Mouse (Mus musculus) right cerebral cortex, adult 18-20 months (tissue): ENCODE measurements around the gene Antxr2.

ENCODE experiments used
- DNase-seq: peaks from one replicate; pipeline ENCODE4 v3.0.0; 2022; ENCODE audit warnings: mixed read lengths

Gene Antxr2

DNA sequence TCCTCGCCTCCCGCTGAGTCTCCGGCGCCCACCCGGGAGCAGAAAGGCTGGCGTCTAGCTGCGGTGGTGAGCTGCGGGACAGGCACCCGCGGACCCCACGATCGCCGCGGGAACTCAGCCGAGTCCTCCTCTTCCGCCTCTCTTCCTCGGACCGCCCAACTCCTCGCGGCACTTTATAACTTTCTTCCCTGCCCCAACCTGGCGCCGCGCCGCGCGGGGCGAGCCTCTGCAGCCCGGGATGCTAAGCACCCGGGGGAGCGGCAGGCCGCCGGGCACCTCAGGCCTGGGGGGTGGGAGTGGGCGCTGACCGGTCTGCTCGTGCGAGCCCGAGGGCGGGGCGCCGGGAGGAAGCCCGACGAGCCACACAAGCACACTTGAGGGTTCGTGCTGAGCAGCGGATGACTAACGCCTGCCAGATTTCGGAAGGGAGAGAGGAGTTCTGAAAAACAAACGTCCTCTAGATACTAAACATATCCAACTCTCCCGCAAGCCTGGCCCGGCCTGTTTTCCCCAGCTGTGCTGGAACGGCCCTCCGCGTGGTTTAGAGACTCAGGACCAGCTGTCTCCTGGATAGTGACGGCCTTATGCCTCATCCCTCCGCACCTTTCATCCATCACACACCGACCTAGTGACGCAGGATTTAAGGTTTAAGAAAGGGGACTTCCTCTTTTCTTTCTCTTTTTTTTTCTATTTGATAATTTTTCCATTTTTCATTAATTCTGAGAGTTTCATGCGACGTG is at the start of gene Antxr2:
Gene Antxr2 (minus strand): TSS at position 142 of the 740 bp plus-strand sequence.
- peak; percentile 50 for DNase-seq

DNA sequence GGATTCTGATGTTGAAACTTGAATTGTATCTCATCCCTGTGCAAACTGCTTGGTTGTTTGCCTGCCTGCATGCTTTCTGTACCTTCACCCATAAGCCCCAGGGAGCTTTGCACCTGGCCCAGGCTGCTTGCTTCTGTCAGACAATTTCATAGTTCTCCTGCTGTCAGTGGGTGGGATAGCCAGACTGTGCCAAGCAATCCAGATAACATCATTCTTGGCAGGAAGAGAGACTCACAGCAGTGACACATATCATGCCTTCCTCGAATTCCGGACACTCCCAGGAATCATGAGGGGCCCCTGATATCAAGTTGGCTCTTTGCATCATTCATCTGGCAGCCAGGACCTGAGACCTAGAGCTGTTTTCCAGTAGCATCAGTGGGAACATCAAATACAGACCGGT is 45.8 kb upstream of the Antxr2 start:
- no peak for DNase-seq

DNA sequence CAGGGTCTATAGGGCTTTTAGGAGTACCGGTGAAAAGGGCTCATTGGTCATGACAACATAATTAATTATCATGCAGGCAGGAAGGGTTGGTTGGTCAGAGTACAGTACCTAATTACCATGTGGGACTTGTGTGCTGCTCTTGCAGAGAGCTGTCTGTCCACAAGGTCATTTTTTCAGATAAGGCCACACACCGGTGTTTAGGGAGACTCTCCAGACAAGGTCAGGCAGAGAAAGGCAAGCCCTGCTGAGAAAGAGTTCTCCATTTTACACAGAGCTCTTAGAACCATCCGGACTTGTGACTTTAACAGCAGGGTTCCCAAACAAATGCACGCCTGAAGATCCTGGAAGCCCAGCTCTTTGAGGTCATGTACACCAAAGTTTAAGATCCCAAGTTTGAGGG is 38.3 kb upstream of the Antxr2 start:
- no peak for DNase-seq

DNA sequence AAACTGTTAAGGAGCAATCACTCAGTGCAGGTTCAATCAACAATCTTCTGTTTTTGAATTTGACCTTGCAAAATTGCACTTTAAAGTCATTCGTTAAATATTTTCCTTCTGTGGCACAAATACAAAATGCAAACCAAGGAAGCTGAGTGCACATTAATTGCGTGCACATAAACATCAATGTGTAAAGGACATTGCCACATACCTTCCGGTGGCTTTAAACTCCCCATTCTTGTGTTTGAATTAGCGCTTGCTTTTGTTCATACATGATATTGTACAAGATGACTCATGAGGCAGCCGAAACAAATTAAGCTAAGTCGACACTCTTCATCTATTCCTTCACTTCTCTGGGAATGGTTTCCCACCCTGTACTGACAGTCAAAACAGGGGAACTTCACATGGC is 24.4 kb upstream of the Antxr2 start:
- no peak for DNase-seq

DNA sequence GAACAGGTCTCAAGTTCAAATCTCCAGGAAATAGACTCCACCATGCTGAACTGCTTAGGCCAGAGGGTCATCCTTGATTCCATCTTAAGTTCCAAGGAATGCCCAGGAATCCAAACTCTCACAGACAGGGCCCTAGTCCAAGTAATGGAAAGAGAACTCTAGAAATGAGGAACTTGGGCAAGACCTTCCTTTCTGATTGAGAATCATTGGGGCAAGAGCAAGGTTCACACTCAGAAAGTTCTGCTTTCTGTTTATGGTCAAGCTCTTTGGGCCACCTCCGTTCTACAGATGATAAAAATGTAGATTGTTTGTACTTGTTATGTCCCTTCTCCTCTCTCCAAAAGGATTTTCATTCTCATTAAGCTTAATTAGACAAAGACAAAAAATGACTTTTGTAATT is 24.0 kb upstream of the Antxr2 start:
- no peak for DNase-seq

DNA sequence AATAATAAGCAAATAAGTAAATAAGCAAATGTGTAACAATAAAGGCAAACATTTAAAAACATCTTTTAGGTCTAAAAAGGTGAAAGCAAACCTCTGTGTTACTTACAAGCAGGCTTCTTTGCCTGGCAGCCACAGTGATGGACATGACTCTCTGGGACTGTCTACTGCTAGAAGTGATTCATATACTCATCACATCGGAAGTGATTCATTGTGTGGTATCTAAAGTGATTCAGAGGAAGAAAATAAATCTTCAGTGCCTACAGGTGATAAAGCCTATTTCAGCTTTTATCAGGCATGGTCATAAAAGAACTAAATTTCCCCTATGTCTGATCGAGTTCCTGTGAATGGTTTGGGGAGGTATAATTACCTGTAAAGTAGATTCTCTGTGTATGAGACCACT is 4.1 kb upstream of the Antxr2 start:
- no peak for DNase-seq

DNA sequence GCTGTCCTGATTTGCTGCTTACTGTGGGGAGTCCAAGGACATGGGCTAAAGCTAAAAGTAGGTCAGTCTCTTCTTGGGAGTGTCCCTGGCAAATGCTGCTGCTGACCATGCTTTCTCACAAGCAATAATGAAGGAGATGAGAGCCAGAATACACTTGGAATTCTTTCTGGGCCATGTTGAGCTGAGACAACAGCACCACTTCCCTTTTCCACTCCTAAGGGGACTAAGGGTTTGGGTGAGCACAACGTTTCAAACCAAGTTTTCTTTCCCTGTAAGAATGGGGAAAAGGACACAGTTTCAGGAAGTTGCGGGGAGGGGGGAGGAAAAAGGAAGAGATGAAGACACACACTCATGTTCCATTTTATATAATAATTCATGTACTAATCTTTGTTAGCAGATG is 3.4 kb upstream of the Antxr2 start:
- DNase-seq, result no peak

DNA sequence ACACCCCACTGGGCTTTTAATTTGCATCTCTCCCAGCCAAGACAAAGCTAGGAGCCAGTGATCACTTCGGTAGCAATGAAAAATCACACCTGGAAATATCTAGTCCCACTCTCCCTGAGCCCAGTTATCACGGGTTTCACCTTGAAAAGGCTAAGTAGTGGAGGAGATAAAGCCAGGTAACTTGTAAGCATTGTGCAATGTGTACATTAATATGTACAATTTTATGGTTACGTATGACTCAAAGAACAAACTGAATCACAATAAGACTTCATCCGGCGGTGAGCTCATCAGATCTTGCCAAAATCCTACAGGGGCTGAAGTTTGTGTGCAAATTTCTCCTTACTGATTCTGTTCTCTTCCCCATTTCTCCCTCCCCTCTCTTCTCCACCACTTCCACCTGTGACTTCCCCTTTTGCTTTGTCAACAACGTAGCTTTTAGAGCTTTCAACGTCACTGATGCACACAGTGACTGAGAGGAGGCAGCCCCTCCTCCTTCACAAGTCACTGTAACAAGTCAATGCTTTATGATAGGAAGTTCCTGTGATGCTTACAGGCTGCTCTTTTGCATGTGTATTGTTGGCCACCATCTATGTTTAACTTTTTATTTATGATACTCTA is 2.1 kb upstream of the Antxr2 start:
- no peak for DNase-seq

DNA sequence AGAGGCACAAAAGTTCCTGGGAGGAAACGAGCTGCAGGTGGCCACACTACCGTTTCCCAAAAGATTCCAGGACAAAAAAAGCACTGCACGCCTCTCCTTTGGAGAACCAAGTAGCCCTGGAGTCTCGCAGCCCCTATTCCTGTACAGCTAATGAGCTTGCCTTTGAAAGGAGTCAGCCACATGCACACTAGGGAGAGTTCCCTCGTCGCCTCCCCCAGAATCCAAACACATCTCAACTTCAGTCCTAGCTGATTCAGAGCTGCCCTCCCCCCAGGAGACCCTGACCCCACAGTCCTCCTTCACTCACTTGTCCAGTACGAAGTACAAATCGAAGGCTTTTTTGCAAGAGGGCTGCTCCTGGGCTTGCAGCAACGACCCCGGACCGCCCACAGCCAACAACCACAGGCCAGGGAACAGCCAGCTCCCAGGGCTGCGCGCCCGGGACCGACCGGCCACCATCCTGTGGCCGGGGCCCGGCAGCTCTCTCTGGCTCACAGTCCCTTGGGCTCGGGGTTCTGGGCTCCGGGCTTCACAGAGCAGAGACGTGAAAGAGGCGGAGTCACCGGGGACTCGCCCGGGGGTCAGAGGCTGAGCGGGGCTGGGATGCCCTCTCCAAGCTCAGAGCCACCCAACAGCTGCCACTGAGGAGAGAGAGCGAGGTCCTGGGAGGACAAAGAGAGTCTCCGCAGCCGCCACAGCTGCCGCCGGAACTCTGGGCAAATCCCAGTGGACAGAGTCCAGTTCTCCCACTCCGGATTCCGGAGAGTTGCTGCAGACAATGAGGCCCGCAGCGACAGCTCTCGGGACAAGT is 547 bp downstream of the Antxr2 start:
- DNase-seq, result no peak

DNA sequence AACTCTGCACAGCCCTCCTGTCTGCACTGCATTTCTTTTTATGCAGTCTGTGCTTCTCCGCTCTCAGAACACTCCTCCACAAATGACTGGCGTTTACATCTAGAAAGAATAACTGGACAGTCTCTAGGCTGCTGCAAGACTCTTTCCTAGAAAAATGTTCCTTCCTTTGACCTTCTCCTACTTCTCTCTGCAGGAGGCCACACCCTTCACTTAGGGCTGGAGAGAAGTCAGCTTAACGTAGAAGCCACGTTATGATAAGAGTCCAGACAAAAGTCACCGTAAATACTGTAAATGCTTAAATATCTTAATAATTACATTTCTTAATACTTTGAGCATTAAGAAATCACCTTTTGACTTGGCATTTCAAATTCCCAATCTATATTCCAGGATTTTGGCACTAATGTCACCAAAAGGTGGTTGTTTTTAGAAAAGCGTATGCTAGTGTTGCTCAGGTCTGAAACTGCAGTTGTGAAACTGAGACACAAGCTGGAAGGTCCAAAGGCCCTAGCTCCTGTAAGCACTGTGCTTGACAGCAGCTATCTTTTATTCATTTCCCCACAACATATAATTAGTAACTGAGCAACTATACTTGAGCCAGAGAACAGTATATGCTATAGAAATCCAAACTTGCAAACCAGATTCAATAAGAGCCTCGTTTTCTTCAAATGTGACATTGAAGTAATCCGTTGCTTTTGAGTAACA is 3.0 kb downstream of the Antxr2 start:
- no peak for DNase-seq

DNA sequence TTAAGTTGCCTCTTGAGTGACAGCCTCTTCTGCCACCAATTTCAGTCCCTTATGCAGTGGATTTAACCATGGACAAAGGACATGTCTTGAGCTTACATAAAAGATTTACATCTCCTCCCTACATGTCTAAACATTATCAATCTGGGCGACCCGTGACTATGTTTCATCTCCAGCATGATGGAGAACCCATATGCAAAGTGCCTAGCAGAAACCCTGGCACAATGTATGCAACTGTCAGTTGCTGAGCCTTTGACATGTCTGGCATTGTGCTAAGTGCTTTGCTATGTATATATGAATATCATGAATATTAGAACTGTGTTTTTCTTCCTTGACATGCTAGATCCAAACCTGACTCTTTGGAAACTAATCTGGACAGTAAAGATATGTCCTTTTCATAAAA is 4.9 kb downstream of the Antxr2 start:
- DNase-seq, result no peak

DNA sequence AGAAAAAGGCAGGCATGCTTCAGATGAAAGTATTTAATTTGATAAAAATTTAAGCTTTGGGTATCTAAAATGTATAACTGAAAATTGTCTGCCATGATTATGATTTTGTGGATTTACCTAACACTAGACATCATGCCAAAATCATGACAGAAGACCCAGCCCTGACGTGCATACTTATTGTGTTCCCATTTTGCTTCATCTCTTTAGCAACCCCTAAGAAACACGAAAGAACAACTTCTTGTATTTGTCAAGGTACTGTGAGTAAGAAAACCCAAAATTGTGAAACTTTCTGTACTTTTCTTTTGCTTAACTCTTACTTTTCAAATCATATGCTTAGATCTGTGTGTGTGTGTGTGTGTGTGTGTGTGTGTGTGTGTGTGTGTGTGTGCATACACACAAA is 6.3 kb downstream of the Antxr2 start:
- no peak for DNase-seq

DNA sequence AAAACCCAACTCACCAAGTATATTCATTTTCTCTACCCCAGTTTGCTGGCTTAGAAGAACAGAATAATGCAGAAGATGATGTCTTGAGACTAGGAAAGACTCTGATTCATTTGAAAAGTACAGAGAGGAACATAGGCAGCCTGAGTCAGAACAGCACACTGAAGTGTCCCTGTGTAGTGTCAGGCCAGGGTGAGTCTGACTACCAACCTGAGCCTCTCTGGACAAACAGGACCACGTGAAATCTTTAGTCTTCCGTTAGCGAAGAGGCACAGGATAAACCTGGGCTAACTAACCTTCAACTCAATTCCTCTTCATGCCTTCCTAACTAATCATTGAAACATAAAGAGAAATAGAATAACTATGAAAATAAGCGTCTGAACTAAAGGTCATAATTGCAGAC is 9.3 kb downstream of the Antxr2 start:
- DNase-seq, result no peak

DNA sequence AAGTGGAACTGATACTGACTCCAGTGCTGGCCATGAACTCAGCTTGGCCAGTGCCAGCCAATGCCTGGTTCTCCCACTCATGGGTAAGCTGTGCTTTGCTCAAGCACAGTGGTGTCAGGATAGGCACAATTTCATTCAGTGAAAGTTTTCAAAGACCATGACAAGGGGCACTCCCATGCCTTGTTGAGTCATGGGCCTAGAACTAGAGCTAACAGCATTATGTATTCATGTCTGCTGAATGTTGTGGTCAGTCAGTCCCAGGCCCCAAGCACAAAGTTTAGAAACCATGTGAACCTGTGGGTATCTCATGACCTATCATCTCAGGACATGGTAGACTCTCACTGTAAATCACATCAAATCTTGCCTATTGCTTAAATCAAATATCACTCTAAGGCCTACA is 10.2 kb downstream of the Antxr2 start:
- no peak for DNase-seq

DNA sequence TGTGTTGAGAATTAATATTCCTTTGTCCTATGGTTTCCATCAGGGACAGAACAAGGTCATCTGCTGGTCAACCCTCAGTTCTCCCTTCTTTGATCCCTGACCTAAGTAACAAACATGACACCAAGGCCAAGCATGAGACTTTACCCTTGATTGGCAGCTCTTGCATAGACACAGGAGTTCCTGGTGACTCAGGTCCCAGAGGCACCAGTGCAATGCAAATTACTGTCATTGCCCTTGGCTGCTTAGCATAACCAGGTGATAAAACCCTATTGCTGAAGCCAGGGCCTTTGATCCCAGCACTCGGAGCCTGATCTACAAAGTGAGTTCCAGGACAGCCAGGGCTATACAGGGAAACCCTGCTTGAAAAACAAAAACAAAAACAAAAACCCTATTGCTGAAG is 11.4 kb downstream of the Antxr2 start:
- DNase-seq, result no peak

DNA sequence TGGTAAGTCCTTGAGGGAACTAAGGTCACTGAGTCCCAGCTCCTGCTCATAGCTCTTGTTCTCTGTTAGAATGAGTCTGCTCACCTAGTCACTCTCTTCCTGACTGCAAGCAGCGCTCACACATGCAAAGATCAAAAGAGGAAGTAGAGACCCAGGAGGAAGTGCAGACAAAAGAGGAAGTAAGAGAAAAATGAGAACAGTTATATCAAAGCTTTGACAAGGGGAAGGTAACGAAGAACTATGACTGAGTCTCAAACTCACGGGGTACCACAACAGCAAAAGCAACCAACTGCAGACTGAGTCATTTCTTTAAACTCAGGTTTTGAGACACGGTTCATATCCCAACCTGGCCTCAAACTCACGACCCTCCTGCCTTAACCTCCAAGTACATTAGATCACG is 12.7 kb downstream of the Antxr2 start:
- DNase-seq, result no peak

DNA sequence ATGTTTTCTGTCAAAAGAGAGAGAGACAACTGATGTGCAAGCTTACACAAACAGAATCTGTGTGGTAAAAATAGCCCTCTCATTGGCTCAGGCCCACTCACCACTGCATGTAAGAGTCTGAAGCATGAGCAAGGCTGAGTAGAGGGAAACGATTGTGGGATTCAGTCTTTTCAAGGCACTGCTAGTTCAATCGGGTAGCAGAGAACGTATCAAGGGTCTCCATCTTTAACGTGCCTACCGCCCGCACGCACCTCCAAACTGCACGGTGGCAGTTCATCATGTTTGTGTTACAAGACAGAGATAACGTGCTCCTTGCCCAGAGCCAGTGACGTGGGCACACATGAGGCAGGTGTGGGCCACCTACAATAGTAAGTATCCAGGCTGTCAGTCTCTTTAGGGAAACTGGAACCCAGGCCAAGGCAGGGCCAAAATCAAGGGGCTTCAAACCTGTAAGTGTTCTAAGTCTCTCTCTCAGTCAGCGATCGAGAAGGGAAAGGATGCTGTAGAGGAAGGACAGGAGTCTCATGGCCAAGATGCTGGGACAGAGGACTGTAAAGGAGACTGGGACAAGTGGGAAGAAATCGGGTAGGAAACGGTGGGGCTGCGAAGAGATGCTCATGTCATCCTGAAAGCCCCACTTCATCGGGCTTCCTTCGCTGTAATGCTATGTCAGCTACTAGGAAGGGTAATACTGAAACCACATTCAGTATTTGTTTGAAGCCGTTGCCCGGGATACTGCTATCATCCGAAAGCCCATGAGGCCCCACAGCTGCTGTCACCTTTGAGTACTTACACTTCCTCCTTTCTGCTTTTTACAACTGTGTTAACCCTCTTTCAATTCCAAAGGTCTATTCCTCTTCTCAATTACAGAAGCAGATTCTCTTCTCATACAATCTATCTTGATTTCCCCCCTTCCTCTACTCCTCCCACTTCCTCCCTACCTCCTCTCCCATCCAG is 14.3 kb downstream of the Antxr2 start:
- no peak for DNase-seq

DNA sequence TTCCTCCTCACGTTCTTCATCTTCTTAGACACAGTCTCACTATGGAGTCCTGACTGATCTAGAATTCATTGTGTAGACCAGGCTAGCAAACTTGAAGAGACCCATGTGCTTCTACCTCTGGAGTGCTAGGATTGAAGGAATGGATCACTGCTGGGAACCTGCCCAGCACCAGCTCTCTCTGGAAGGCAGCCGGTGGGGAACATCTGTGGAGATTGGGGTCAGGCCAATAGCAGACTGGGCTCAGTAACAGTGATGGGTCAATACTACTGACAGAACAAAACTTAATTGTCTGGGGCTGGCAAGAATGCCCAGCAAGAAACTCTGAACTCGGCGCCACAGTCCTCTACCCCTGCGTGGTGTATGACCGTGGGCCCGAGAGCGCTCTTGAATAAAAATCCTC is 25.1 kb downstream of the Antxr2 start:
- DNase-seq, result no peak

DNA sequence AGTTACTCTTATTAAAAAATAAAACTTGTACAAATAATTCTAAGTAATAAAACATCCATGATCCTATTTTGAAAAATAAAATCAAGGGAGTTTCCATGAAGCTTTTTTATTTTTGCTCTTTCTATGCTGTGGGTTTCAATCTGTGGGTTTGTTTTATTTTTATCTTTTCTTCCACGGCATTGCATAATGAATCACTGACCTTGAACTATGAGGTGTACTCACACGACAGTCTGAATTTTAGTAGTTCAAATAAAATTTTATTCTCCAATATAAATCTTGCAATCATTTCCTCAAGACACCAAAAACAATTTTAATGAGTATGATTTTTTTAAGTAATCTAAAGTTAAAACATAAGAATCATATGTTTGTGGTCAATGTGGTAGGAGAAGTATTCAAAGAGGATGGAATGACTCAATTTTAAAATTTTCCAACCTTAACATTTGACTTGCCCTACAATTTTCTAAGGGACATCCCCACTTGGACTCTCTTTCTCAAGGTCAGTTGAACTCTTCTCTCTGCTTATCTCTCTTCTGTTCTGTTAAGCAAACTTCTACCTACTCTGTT is 31.5 kb downstream of the Antxr2 start:
- DNase-seq, result no peak

DNA sequence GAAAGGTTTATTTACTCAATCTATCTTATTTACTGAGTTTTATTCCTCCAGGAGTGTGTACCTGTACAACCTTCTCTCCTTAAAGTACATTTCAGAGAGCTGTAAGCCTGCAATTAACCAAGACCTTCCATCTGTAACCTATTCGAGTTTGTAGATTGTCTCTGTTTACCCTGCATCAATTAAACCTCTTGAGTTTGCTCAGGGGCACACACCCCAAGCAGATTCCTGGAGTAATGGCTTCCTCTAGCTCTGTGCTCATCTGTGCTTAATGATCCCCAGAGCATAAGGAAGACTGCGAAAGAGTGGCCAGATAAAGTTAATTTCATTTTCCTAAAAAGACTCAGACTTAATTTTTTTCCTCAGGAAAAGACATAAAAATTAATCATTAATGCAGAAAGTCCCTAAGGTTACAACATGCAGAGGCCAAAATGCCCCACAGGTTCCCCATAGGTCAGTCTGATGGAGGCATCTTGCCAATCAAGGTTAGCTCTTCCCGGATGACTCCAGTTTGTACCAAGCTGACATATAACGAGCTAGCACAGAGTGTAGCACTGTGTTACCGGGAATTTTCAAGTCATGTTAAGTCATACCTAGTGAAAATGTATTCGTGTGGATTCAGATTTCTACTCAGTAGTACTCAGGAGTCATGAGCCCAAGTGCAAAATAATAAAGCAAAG is 34.2 kb downstream of the Antxr2 start:
- no peak for DNase-seq

DNA sequence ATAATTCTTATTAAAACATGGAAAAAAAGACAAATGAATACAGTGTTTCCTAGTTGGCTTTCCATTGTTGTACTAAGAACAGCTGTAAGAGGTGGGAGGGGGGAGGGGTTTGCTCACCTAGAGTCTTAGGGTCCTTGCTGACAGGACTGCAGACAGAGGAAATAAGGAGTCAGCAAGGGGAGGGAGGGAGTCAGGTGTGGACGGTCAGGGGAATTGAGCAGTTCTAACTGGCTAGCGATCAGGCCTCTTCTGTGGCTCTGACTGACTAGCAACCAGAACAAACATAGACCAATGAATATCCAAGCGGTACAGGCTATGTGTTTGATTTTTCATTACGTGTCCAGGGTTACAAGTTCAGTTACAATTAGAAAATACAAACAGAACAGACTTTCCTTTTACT is 35.0 kb downstream of the Antxr2 start:
- no peak for DNase-seq
